Mouse (Mus musculus): ENCODE measurements at regions not wholly inside any gene's neighbourhood (a gene's known extent, or its start where the extent isn't known, plus 50 kb on each side); places are given as distances from the start of the nearest gene placed in this dataset.

GRCm38 (mm10) chr17:80786061-80786851, 58.0 kb upstream of the Map4k3 start:
- 86% methylated on average over 8 of the region's 8 CpGs for WGBS
- no peak for ATAC-seq
- H3K27ac ChIP-seq: no peak overlapping the region
- no peaks in the 10 kb centered on the region for H3K36me3 ChIP-seq (ENCODE audit: poor library complexity, severe bottlenecking)
- H3K9ac ChIP-seq: no peak overlapping the region
- no peak overlapping the region for H3K4me3 ChIP-seq
- H3K9me3 ChIP-seq (replicated peaks): no peaks in the 10 kb centered on the region
- H3K4me1 ChIP-seq: no peaks in the 10 kb centered on the region; the same call in 1 of the 2 replicates
- H3K4me2 ChIP-seq: no peak overlapping the region
- H3K27me3 ChIP-seq: no peaks in the 10 kb centered on the region

- H3K4me1 ChIP-seq: no peaks in the 10 kb centered on the region; the same call in 1 of the 2 replicates
- WGBS: 52% methylated on average over 8 of the region's 8 CpGs
- H3K4me3 ChIP-seq: no peak overlapping the region
- no peak overlapping the region for H3K9ac ChIP-seq
- no peaks in the 10 kb centered on the region for H3K27me3 ChIP-seq
- no peak overlapping the region for H3K4me2 ChIP-seq
- no peaks in the 10 kb centered on the region for H3K36me3 ChIP-seq (ENCODE audit: poor library complexity, severe bottlenecking)
- no peak overlapping the region for H3K27ac ChIP-seq
- no peaks in the 10 kb centered on the region for H3K9me3 ChIP-seq (replicated peaks)
- ATAC-seq: no peak
Observed at GRCm38 (mm10) chr17:80785476-80785875, 57.2 kb upstream of the Map4k3 start.

GRCm38 (mm10) chr17:80785049-80785448, 56.8 kb upstream of the Map4k3 start:
- Histone ChIP-seq H3K4me1 (no peaks in the 10 kb centered on the region; the same call in 1 of the 2 replicates), H3K27me3 (no peaks in the 10 kb centered on the region), H3K27ac (no peak overlapping the region), H3K4me3 (no peak overlapping the region), H3K9ac (no peak overlapping the region), H3K9me3 (replicated peaks) (no peaks in the 10 kb centered on the region), H3K4me2 (no peak overlapping the region), H3K36me3 (ENCODE audit: poor library complexity, severe bottlenecking) (no peaks in the 10 kb centered on the region)
- ATAC-seq: no peak
- WGBS: 77% methylated on average over 4 of the region's 4 CpGs

GRCm38 (mm10) chr17:80782233-80782632, 53.9 kb upstream of the Map4k3 start:
- Histone ChIP-seq H3K4me3 (no peak overlapping the region), H3K9me3 (replicated peaks) (no peaks in the 10 kb centered on the region), H3K4me2 (no peak overlapping the region), H3K27ac (no peak overlapping the region), H3K4me1 (no peaks in the 10 kb centered on the region; the same call in 1 of the 2 replicates), H3K9ac (no peak overlapping the region), H3K27me3 (no peaks in the 10 kb centered on the region), H3K36me3 (ENCODE audit: poor library complexity, severe bottlenecking) (no peaks in the 10 kb centered on the region)
- WGBS: 15% methylated on average over 1 of the region's 1 CpGs
- ATAC-seq: no peak

GRCm38 (mm10) chr17:80781621-80782020, 53.3 kb upstream of the Map4k3 start:
- no peaks in the 10 kb centered on the region for H3K27me3 ChIP-seq
- no peaks in the 10 kb centered on the region for H3K36me3 ChIP-seq (ENCODE audit: poor library complexity, severe bottlenecking)
- no peaks in the 10 kb centered on the region; the same call in 1 of the 2 replicates for H3K4me1 ChIP-seq
- no peak for ATAC-seq
- no peaks in the 10 kb centered on the region for H3K9me3 ChIP-seq (replicated peaks)
- H3K27ac ChIP-seq: no peak overlapping the region
- no peak overlapping the region for H3K4me3 ChIP-seq
- H3K9ac ChIP-seq: no peak overlapping the region
- H3K4me2 ChIP-seq: no peak overlapping the region
- 92% methylated on average over 12 of the region's 12 CpGs for WGBS

GRCm38 (mm10) chr17:80780303-80780702, 52.0 kb upstream of the Map4k3 start:
- Histone ChIP-seq H3K4me3 (no peak overlapping the region), H3K27me3 (no peaks in the 10 kb centered on the region), H3K9me3 (replicated peaks) (no peaks in the 10 kb centered on the region), H3K9ac (no peak overlapping the region), H3K36me3 (ENCODE audit: poor library complexity, severe bottlenecking) (no peaks in the 10 kb centered on the region), H3K4me2 (no peak overlapping the region), H3K4me1 (no peaks in the 10 kb centered on the region; the same call in 1 of the 2 replicates), H3K27ac (no peak overlapping the region)
- ATAC-seq: no peak
- 63% methylated on average over 7 of the region's 7 CpGs for WGBS

GRCm38 (mm10) chr17:80779782-80780181, 51.5 kb upstream of the Map4k3 start:
- Histone ChIP-seq H3K27ac (no peak overlapping the region), H3K9me3 (replicated peaks) (no peaks in the 10 kb centered on the region), H3K4me2 (no peak overlapping the region), H3K4me3 (no peak overlapping the region), H3K9ac (no peak overlapping the region), H3K27me3 (no peaks in the 10 kb centered on the region), H3K4me1 (no peaks in the 10 kb centered on the region), H3K36me3 (ENCODE audit: poor library complexity, severe bottlenecking) (no peaks in the 10 kb centered on the region)
- 79% methylated on average over 6 of the region's 6 CpGs for WGBS
- ATAC-seq: no peak
